Mouse (Mus musculus) hindbrain, embryonic 16.5 days (tissue): ENCODE results near the gene Gm11037. TPM values are rescaled to one million over a fixed set of nuclear protein-coding genes. Genes with fewer than 3 reads are reported as not detected.

Experiments used
- ATAC-seq: fragments of 200-750 bp; cut with Nextera tagmentation; 2 replicates; pipeline ENCODE4 v1.8.0; 2017; ENCODE audit warnings: moderate TSS enrichment, moderate library complexity
- H3K27ac ChIP-seq: fragments of 300-500 bp; sonication (generic); 2 replicates; pipeline ENCODE4 v1.5.1; 2014; ENCODE audit warnings: low read depth, mild to moderate bottlenecking, control low read depth, low read length, moderate library complexity
- H3K27me3 ChIP-seq: fragments of 300-500 bp; sonication (generic); replicated peaks from 2 replicates; pipeline ENCODE4 v1.6.1; 2014; ENCODE audit warnings: low read length; ENCODE audit not compliant: control insufficient read depth, insufficient read depth
- H3K36me3 ChIP-seq: fragments of 300-500 bp; sonication (generic); 2 replicates; pipeline ENCODE4 v1.6.1; 2014; ENCODE audit warnings: mild to moderate bottlenecking, low read length, moderate library complexity, mixed read lengths; ENCODE audit not compliant: control insufficient read depth, insufficient read depth
- H3K4me1 ChIP-seq: fragments of 300-500 bp; sonication (generic); 2 replicates; pipeline ENCODE4 v1.6.1; 2014; ENCODE audit warnings: low read depth, low read length; ENCODE audit not compliant: control insufficient read depth, insufficient read depth
- H3K4me2 ChIP-seq: fragments of 300-500 bp; sonication (generic); 2 replicates; pipeline ENCODE4 v1.6.1; 2014; ENCODE audit warnings: mild to moderate bottlenecking, low read length, control low read depth, moderate library complexity
- H3K4me3 ChIP-seq: fragments of 300-500 bp; sonication (generic); 2 replicates; pipeline ENCODE4 v1.5.1; 2014; ENCODE audit warnings: mild to moderate bottlenecking, low read length, control low read depth, moderate library complexity
- H3K9ac ChIP-seq: fragments of 300-500 bp; sonication (generic); 2 replicates; pipeline ENCODE4 v1.6.1; 2014; ENCODE audit warnings: low read depth, mild to moderate bottlenecking, control low read depth, low read length, moderate library complexity
- H3K9me3 ChIP-seq: fragments of 300-500 bp; sonication (generic); 2 replicates; pipeline ENCODE4 v1.6.1; 2014; ENCODE audit warnings: mild to moderate bottlenecking, low read length, moderate library complexity; ENCODE audit not compliant: control insufficient read depth
- WGBS: fragments of 180-500 bp; shearing (Covaris S2); extraction: QIAGEN DNeasy Blood & Tissue Kit; methylation state at CpG from one replicate; pipeline ENCODE4 v1.1.7; 2014; 5-methylcytosine and 5-hydroxymethylcytosine counted together
- polyA plus RNA-seq: library from polyadenylated mRNA; unstranded; fragments of >200 nt; fragmentation: Nextera tagmentation; extraction: Ambion mirVana; gene quantifications from 2 replicates; pipeline ENCODE4 v1.2.1, GENCODE M21; 2015

The Gm11037 gene
- polyA plus RNA-seq, 1 experiment from 2014 or later = not detected

DNA sequence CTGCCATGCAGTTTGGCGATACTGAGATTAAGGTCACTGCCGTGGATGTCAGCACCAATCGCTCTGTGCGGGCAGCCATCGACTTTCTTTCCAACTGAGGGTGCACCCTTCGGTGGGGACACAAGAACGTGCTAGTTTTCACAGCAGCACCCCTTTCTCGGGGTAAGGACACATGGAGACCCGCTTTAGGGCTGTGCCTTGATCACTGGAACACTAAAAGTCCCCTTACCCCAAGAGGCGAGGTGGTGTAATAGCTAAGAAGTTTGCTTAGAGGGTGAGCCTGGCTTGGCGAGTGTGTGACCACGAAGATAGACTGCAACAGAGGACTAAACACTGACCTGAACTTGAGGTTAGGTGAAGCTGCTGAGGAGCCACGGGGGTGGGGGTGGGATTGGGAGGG is 11.8 kb downstream of the Gm11037 start:
- H3K9ac ChIP-seq = no peak overlapping the region
- no peak overlapping the region for H3K27ac ChIP-seq
- H3K4me1 ChIP-seq = no peaks in the 10 kb centered on the region
- H3K27me3 ChIP-seq = no peaks in the 10 kb centered on the region
- H3K36me3 ChIP-seq = peaks cover 37% of the 10 kb centered on the region
- ATAC-seq = no peak
- WGBS = 68% methylated on average over 13 of the region's 13 CpGs
- H3K9me3 ChIP-seq = no peaks in the 10 kb centered on the region
- no peak overlapping the region for H3K4me2 ChIP-seq
- no peak overlapping the region for H3K4me3 ChIP-seq

DNA sequence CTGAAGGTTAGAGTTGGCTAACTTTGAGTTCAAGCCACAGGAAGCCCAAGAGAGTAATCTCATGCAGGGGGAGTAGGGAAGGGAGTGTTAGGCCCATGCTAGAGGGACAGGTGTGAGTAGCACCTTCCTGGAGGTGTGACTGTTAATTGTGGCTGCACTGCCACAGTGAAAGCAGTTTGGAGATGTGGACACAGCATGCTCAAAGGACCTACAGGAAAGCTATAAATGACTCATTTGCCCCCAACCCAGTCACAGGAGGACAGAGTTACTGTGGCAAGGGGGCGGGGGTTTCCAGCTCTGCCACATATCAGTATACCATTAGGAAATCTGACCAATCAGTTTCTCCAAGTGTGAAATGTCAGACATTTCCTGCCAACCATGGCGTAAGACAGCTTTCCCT is 12.2 kb downstream of the Gm11037 start:
- Histone ChIP-seq H3K9me3 (no peaks in the 10 kb centered on the region), H3K27ac (no peak overlapping the region), H3K4me2 (no peak overlapping the region), H3K36me3 (peaks cover 37% of the 10 kb centered on the region), H3K4me1 (no peaks in the 10 kb centered on the region), H3K27me3 (no peaks in the 10 kb centered on the region), H3K9ac (no peak overlapping the region), H3K4me3 (no peak overlapping the region)
- ATAC-seq = no peak
- 88% methylated on average over 2 of the region's 2 CpGs for WGBS

DNA sequence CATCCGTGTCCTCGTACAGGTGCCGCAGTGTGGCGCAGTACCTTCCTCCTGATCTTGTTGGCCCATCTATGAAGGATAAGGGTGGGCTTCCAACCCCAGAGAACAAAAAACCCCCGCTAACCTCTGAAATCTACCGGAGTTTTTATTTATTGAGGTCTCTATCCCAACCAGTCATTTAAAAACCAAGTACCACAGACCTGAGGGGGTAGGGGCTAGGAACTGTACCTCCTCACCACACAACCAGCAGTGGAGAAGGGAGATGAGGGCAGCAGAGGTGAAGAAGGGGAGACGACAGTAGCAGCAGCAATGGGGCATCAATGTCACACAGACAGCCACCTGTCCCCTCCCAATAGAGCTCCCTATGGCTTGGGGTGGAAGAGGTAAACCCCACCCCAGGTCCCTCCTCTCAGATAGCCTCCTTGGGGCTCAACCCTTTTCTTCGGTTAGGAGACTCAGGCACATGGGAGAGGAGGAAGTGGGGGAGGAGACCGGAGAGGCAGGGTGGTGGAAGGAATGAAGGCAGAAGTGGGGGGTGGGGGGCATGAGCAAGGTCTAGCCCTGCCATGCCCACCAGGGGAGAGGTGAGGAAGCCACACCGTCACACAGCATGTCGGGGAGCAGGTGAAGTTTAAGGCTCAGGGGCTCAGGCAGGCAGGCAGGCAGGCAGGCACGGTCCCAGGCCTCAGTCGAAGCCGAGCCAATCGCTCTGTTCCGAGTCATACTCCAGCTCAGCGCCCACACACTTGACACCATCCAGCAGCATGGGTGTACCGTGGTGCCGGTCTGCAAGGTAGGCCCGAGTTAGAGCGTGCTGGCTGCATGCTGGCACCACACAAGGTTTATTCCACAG is 13.1 kb downstream of the Gm11037 start:
- Histone ChIP-seq H3K4me1 (no peaks in the 10 kb centered on the region), H3K36me3 (peaks cover 39% of the 10 kb centered on the region), H3K9ac (no peak overlapping the region), H3K4me3 (no peak overlapping the region), H3K27me3 (no peaks in the 10 kb centered on the region), H3K9me3 (no peaks in the 10 kb centered on the region), H3K27ac (no peak overlapping the region), H3K4me2 (no peak overlapping the region)
- ATAC-seq = no peak
- WGBS = 91% methylated on average over 21 of the region's 21 CpGs

DNA sequence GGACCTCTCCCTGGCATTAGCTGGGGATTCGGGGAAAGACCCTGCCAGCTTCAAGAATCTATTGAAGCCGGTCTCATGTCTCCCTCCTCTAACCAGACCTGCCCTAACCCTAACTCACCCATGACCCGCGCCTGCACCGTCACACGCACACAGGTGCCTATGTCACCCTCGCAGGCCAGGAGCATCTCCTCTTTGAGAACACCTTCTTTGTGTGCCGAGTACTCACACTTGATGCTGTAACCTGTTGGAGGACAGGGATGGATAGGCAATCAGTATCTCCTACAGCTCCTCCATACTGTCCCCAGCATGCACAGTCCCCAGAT is 13.7 kb downstream of the Gm11037 start:
- Histone ChIP-seq H3K9me3 (no peaks in the 10 kb centered on the region), H3K4me1 (no peaks in the 10 kb centered on the region), H3K36me3 (peaks cover 40% of the 10 kb centered on the region), H3K27ac (no peak overlapping the region), H3K4me3 (no peak overlapping the region), H3K4me2 (no peak overlapping the region), H3K9ac (no peak overlapping the region), H3K27me3 (no peaks in the 10 kb centered on the region)
- 96% methylated on average over 8 of the region's 8 CpGs for WGBS
- ATAC-seq = no peak

DNA sequence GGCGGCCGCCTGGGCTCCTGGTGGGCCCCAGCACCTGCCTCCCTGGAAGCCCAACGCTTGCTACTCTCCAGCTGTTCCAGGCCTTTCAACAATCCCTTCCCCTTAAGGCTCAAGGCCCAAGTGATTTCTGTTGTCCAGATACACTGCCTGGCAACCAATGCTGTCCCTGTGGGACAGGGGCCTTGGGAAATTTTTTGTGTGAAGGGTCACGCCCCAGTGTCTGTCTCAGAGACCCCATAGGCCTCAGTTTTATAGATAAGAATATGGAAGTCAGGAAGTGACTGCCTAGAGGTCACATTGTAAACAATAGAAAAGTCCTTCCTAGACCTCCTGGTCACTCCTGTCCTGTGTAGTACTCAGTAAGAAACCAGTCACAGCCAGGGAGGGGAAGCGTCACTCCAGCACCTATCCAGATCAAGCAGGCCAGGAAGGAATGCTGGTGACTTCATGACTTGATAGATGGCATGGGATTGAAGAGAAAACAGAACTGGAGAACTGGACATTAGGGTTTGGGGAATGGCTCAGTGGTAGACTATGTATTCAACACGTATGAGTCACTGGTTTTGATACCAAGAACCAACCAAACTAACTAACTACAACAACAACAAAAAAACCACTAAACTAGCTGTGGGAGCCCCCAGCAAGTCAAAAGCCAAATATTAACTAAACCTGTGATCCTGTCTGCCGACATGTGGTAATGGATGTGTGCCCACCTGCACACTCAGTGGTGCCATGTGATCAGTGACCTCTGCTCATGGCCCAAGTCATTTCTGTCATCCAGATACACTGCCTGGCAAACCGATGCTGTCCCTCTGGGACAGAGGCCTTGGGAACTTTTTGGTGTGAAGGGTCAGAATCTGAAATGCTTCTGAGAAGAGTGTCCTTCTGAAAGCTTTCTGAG is 15.3 kb downstream of the Gm11037 start:
- no peak overlapping the region for H3K4me3 ChIP-seq
- no peak overlapping the region for H3K27ac ChIP-seq
- whole genome bisulfite sequencing = 86% methylated on average over 8 of the region's 8 CpGs
- H3K9me3 ChIP-seq = no peaks in the 10 kb centered on the region
- no peaks in the 10 kb centered on the region for H3K4me1 ChIP-seq
- peaks cover 39% of the 10 kb centered on the region for H3K36me3 ChIP-seq
- H3K9ac ChIP-seq = no peak overlapping the region
- ATAC-seq = no peak
- H3K27me3 ChIP-seq = no peaks in the 10 kb centered on the region
- H3K4me2 ChIP-seq = no peak overlapping the region

DNA sequence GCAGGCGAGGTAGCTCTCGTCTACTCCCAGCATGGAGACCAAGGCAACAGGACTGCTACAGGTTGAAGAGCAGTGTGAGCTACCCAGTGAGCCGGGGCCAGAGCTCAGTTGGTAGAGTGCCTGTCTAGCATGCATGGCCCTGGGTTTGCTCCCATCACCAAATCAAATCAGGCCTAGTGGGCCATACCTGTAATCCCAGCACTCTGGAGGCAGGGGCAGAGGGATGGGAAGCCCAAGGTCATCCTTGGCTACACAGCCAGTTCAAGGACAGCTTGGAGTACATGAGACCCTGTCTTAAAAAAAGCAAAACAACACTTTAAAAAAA is 15.9 kb downstream of the Gm11037 start:
- Histone ChIP-seq H3K27me3 (no peaks in the 10 kb centered on the region), H3K4me3 (no peak overlapping the region), H3K36me3 (peaks cover 39% of the 10 kb centered on the region), H3K9ac (no peak overlapping the region), H3K27ac (no peak overlapping the region), H3K4me1 (no peaks in the 10 kb centered on the region), H3K4me2 (no peak overlapping the region), H3K9me3 (no peaks in the 10 kb centered on the region)
- WGBS = 100% methylated on average over 3 of the region's 3 CpGs
- no peak for ATAC-seq

DNA sequence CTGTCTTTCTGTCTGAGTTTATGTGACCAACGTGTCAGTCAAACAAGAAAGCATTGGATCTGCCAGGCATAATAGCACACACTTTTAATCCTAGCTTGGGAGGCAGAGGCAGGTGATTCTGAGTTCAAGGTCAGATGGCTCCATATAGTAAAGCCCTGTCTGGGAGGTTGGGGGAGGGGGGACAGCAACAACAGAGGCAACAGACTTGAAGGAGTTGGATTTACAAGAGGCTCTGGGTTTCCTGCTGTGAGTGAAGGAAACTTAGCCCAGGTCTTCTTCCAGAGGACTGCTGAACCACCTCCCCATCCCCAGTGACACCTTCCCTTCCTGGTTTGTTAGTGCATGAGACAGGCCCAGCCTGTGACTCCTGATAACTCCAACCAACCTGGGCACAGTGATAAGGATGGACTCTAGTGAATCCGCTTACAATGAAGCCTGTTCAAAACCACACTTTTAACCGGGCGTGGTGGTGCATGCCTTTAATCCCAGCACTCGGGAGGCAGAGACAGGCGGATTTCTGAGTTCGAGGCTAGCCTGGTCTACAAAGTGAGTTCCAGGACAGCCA is 19.0 kb downstream of the Gm11037 start:
- H3K9me3 ChIP-seq = no peaks in the 10 kb centered on the region
- peaks cover 23% of the 10 kb centered on the region for H3K36me3 ChIP-seq
- peaks cover under 1% of the 10 kb centered on the region; the same call in 1 of the 2 replicates for H3K4me1 ChIP-seq
- H3K9ac ChIP-seq = no peak overlapping the region
- WGBS = 99% methylated on average over 7 of the region's 7 CpGs
- H3K4me2 ChIP-seq = no peak overlapping the region
- no peaks in the 10 kb centered on the region for H3K27me3 ChIP-seq
- no peak overlapping the region for H3K27ac ChIP-seq
- no peak for ATAC-seq
- no peak overlapping the region for H3K4me3 ChIP-seq

DNA sequence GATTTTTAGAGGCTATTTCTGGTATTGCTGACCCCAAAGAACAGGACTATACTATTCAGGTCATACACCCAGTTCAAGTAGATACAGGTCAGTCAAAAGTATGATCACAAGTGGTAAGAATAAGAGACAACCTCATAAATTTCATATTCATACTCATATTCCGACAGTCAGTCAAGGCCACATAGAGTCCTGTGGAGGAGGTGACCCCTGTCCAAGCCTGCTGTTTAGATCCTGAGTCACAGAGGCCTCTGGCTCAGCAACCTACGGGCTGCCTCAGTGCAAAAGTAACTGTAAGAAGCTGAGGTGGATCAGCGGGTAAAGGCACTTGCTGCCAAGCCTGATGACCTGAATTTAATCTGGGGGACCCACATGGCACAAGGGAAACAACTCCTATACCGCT is 20.7 kb downstream of the Gm11037 start:
- H3K4me2 ChIP-seq = no peak overlapping the region
- H3K4me3 ChIP-seq = no peak overlapping the region
- WGBS = 91% methylated on average over 4 of the region's 4 CpGs
- H3K9ac ChIP-seq = no peak overlapping the region
- no peaks in the 10 kb centered on the region for H3K9me3 ChIP-seq
- H3K27ac ChIP-seq = no peak overlapping the region
- H3K27me3 ChIP-seq = no peaks in the 10 kb centered on the region
- peaks cover 18% of the 10 kb centered on the region for H3K4me1 ChIP-seq
- ATAC-seq = no peak
- H3K36me3 ChIP-seq = peaks cover 8% of the 10 kb centered on the region

DNA sequence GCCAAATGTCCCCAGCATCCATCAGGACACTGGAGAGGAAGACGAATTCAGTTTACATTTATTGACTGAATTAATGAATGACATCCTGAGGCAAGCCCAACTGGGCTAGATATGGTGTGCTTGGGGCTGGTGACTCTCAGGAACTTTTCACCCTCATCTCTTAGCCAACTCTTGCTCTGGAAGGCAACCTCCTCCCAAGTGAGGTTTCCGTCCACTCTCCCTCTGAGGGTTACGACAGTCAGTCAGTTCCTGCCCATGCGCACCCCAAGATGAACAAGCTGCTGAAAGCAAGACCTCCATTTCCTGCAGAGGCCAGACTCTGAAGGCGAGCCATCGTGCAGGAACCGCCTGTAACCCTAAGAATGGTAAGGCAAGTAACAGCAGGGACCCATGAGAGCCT is 23.7 kb downstream of the Gm11037 start:
- 92% methylated on average over 7 of the region's 7 CpGs for WGBS
- H3K9ac ChIP-seq = no peak overlapping the region
- 0 out of 2 replicates have a peak, but pooled peaks cover 2% of the 10 kb centered on the region for H3K36me3 ChIP-seq
- H3K27ac ChIP-seq = no peak overlapping the region
- no peak overlapping the region for H3K4me2 ChIP-seq
- no peaks in the 10 kb centered on the region for H3K9me3 ChIP-seq
- H3K4me3 ChIP-seq = no peak overlapping the region
- peaks cover 23% of the 10 kb centered on the region for H3K4me1 ChIP-seq
- ATAC-seq = no peak
- no peaks in the 10 kb centered on the region for H3K27me3 ChIP-seq
